ENCODE assay signal across 13 mouse cellular contexts in the genomic region with DNA sequence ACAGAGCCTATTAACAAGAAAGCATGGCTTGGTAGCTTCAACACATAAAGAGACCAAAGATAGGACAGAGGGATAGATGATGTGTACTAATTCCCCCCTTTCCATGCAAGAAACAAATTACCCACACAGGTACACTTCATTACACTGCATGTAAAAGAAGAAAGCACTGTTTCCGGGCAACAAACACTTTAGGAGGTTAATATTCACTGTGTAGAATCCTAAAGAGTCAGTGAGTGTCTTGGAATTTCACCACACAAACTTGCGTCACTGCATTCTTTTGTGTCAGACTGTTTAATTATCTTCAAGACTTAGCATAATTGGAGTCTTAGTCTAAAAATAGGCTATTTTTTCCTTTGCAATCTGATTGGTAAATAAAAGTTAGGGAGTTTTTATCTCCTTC.
"Had no signal": no experiment of that assay in that cellular context is flagged by ENCODE, and none has a peak within 500 bp of the region (broad histone marks: within the 10 kb centered on the region; RNA-seq: fewer than 3 reads in every experiment).

No protein-coding gene starts in this region.

- H3K9ac ChIP-seq: limb, embryonic 12.5 days; liver, embryonic 13.5 days; liver, postnatal 0 days; lung, embryonic 15.5 days; midbrain, embryonic 13.5 days had no signal

- DNase-seq: kidney, adult 18-20 months; layer of hippocampus, adult 9-11 months; layer of hippocampus, postnatal 36 days; liver; liver, embryonic 13.5 days; liver, postnatal 0 days; lung, postnatal 36 days; right cerebral cortex, adult 18-20 months; right cerebral cortex, postnatal 25 days; thymus, postnatal 4 days had no signal

- H3K36me3 ChIP-seq: limb, embryonic 12.5 days; liver, embryonic 13.5 days; lung, embryonic 15.5 days; midbrain, embryonic 13.5 days had no signal

- ATAC-seq: liver, postnatal 0 days; midbrain, embryonic 13.5 days had no signal

- H3K4me1 ChIP-seq: limb, embryonic 12.5 days; liver, embryonic 13.5 days; lung, embryonic 15.5 days; midbrain, embryonic 13.5 days had no signal

- H3K4me2 ChIP-seq: limb, embryonic 12.5 days; liver, embryonic 13.5 days; lung, embryonic 15.5 days; midbrain, embryonic 13.5 days had no signal

- H3K27me3 ChIP-seq: limb, embryonic 12.5 days; liver, embryonic 13.5 days; lung, embryonic 15.5 days; midbrain, embryonic 13.5 days had no signal

- H3K27ac ChIP-seq: limb, embryonic 12.5 days; liver, embryonic 13.5 days; lung, embryonic 15.5 days; midbrain, embryonic 13.5 days had no signal

- H3K4me3 ChIP-seq: limb, embryonic 12.5 days; liver, embryonic 13.5 days; lung, embryonic 15.5 days; midbrain, embryonic 13.5 days had no signal

- H3K9me3 ChIP-seq: limb, embryonic 12.5 days; liver, embryonic 13.5 days; lung, embryonic 15.5 days; midbrain, embryonic 13.5 days had no signal
